ENCODE assay signal across 24 mouse cellular contexts in genomic region chr15:78234823-78235509, GRCm38 (mm10). TPM values are rescaled to one million over a fixed set of nuclear protein-coding genes. Genes with fewer than 3 reads are reported as not detected.
DNase-seq lines count a peak whose midpoint lies in the region; ATAC-seq and TF ChIP-seq lines count a peak whose summit lies in the region.
"Had no signal": no experiment of that assay in that cellular context is flagged by ENCODE, and none has a peak within 500 bp of the region (broad histone marks: within the 10 kb centered on the region; RNA-seq: fewer than 3 reads in every experiment).

No protein-coding gene starts in this region.

- H3K4me2 ChIP-seq in liver, embryonic 14.5 days (ENCODE audit: low read depth), result no peak overlapping the region
- H3K4me2 ChIP-seq in liver, embryonic 12.5 days, result no peak overlapping the region; the same call in 1 of the 2 replicates
- H3K4me2 ChIP-seq: embryonic facial prominence, embryonic 15.5 days; limb, embryonic 13.5 days had no signal

- no peak for ATAC-seq in liver, embryonic 14.5 days (ENCODE audit: insufficient read depth)
- no peak for ATAC-seq in liver, embryonic 12.5 days
- ATAC-seq: activated CD4-positive, CD25-positive, alpha-beta regulatory T cell, adult 4 months; midbrain, embryonic 16.5 days had no signal

- peak overlapping the region; percentile 60 for H3K27ac ChIP-seq in gastrocnemius, adult 2 months
- no peak overlapping the region for H3K27ac ChIP-seq in liver, embryonic 14.5 days
- H3K27ac ChIP-seq in liver, embryonic 12.5 days, result no peak overlapping the region
- H3K27ac ChIP-seq in small intestine, adult 2 months (ENCODE audit: insufficient read depth, low read depth, low read length), result peak overlapping the region; percentile 71
- H3K27ac ChIP-seq: embryonic facial prominence, embryonic 15.5 days; forebrain, embryonic 10.5 days; limb, embryonic 13.5 days had no signal

- no peaks in the 10 kb centered on the region for H3K9me3 ChIP-seq in liver, embryonic 14.5 days (ENCODE audit: control insufficient read depth, low read length)
- H3K9me3 ChIP-seq in liver, embryonic 12.5 days (replicated peaks), result no peaks in the 10 kb centered on the region
- H3K9me3 ChIP-seq: embryonic facial prominence, embryonic 15.5 days; limb, embryonic 13.5 days had no signal

- TF ChIP-seq CTCF in gastrocnemius, adult 2 months (IDR thresholded peaks at IDR 0.05), result peak; percentile 25; the same call in 1 of the 2 replicates
- peak; percentile 35; the same call in 1 of the 2 replicates for TF ChIP-seq CTCF in liver, embryonic 14.5 days (IDR thresholded peaks at IDR 0.05; ENCODE audit: low read depth)
- TF ChIP-seq CTCF in small intestine, adult 2 months (IDR thresholded peaks at IDR 0.05; ENCODE audit: extremely low read depth, insufficient read length, insufficient replicate concordance, low read depth, low read length), result no peak

- no peak for TF ChIP-seq EP300 in liver, embryonic 14.5 days (IDR thresholded peaks at IDR 0.05; ENCODE audit: low read depth)

- H3K36me3 ChIP-seq in liver, embryonic 14.5 days (replicated peaks; ENCODE audit: control insufficient read depth, insufficient read depth, low read depth), result no peaks in the 10 kb centered on the region
- no peaks in the 10 kb centered on the region for H3K36me3 ChIP-seq in liver, embryonic 12.5 days
- no peaks in the 10 kb centered on the region for H3K36me3 ChIP-seq in small intestine, adult 2 months (ENCODE audit: control insufficient read depth, insufficient read depth, low read length)
- H3K36me3 ChIP-seq: embryonic facial prominence, embryonic 15.5 days; forebrain, embryonic 10.5 days; limb, embryonic 13.5 days had no signal

- peaks cover 0 to 3% of the 10 kb centered on the region in 2 experiments; a peak in 2 of 4 replicates for H3K4me1 ChIP-seq in liver, embryonic 14.5 days (replicated peaks; ENCODE audit: control insufficient read depth in 2 of 2, insufficient read depth in 2 of 2, low read length in 1 of 2)
- peaks cover 16% of the 10 kb centered on the region for H3K4me1 ChIP-seq in liver, embryonic 12.5 days
- peaks cover 12% of the 10 kb centered on the region; the same call in 1 of the 2 replicates for H3K4me1 ChIP-seq in small intestine, adult 2 months (ENCODE audit: control insufficient read depth, insufficient read depth, insufficient read length, low read length)
- H3K4me1 ChIP-seq: forebrain, embryonic 10.5 days; limb, embryonic 13.5 days had no signal

- no peak for DNase-seq in gastrocnemius, adult 2 months
- DNase-seq in gastrocnemius, adult 8-10 months (ENCODE audit: low spot score in 2 of 2), result no peak
- no peak for DNase-seq in liver, embryonic 14.5 days (ENCODE audit: low read depth in 3 of 3, low spot score in 3 of 3)
- DNase-seq in ZHBTc4 (ENCODE audit: low read depth, low spot score), result peak; percentile 30
- no peak for DNase-seq in adrenal gland, adult 2 months
- no peak for DNase-seq in natural killer cell, adult 2 months (ENCODE audit: low spot score in 2 of 2)
- DNase-seq: adrenal gland, postnatal 14 days; cerebellum, adult 11 months; cerebellum, postnatal 36 days; gastrocnemius, postnatal 10 days; heart, adult 11 months; heart, postnatal 4 days; lung, adult 18-20 months; right cerebral cortex, postnatal 14 days had no signal

- no peak overlapping the region for H3K4me3 ChIP-seq in gastrocnemius, adult 2 months
- no peak overlapping the region for H3K4me3 ChIP-seq in liver, embryonic 14.5 days (ENCODE audit: insufficient read depth in 1 of 2, low read depth in 2 of 2, low read length in 2 of 2)
- H3K4me3 ChIP-seq in liver, embryonic 12.5 days, result no peak overlapping the region
- no peak overlapping the region for H3K4me3 ChIP-seq in small intestine, adult 2 months (ENCODE audit: low read depth, low read length)
- H3K4me3 ChIP-seq: embryonic facial prominence, embryonic 15.5 days; forebrain, embryonic 10.5 days; limb, embryonic 13.5 days; megakaryocyte, embryonic 14.5 days had no signal

- H3K9ac ChIP-seq in liver, embryonic 14.5 days (replicated peaks), result no peak overlapping the region
- no peak overlapping the region for H3K9ac ChIP-seq in liver, embryonic 12.5 days
- H3K9ac ChIP-seq: embryonic facial prominence, embryonic 15.5 days; limb, embryonic 13.5 days had no signal

- H3K27me3 ChIP-seq in liver, embryonic 14.5 days (ENCODE audit: control insufficient read depth, insufficient read depth, low read length), result no peaks in the 10 kb centered on the region
- peaks cover 10% of the 10 kb centered on the region; the same call in 1 of the 2 replicates for H3K27me3 ChIP-seq in liver, embryonic 12.5 days (replicated peaks)
- no peaks in the 10 kb centered on the region for H3K27me3 ChIP-seq in small intestine, adult 2 months (ENCODE audit: control insufficient read depth, insufficient read depth, low read length)

- TF ChIP-seq POLR2A in small intestine, adult 2 months (IDR thresholded peaks at IDR 0.05; ENCODE audit: low read depth, low read length), result no peak

- intact Hi-C loops in gastrocnemius, adult 2 months (cut with DNase I), result no loop called here

- WGBS in liver, embryonic 14.5 days (ENCODE audit: insufficient replicate concordance), result 46% methylated on average over 5 of the region's 5 CpGs
- WGBS in liver, embryonic 12.5 days (ENCODE audit: insufficient replicate concordance), result 63% methylated on average over 5 of the region's 5 CpGs
- 34% methylated on average over 5 of the region's 5 CpGs for WGBS in small intestine, adult 2 months

RNA-seq across cellular contexts. Expression of gene Ncf4, which starts 9.6 kb away (rescaled TPM):
- total RNA-seq in gastrocnemius, adult 2 months (2021), result 1 to 10 TPM in 1 of 2 experiments, not detected in 1; 1.2 TPM
- total RNA-seq in gastrocnemius, adult 8-10 months (2022), result under 1 TPM in 3 of 4 experiments, not detected in 1; 0.24 to 0.94 (median 0.74) TPM
- 23.8 and 32.0 TPM in 2 replicates for polyA plus RNA-seq in liver, embryonic 14.5 days (2012; rRNA removed)
- polyA plus RNA-seq in liver, embryonic 14.5 days (2014; fragmentation: Nextera tagmentation; extraction: Ambion mirVana), result 32.9 and 38.8 TPM in 2 replicates
- 31.4 and 37.5 TPM in 2 replicates for polyA plus RNA-seq in liver, embryonic 12.5 days (2016; fragmentation: Nextera tagmentation; extraction: Ambion mirVana)
- 11.7 and 14.6 TPM in 2 replicates for polyA plus RNA-seq in small intestine, adult 2 months (2012; rRNA removed)
- total RNA-seq in adrenal gland, adult 2 months (2021), result 1 to 10 TPM; 2.9 to 4.5 TPM
- polyA plus RNA-seq in adrenal gland, adult 2 months (2012; rRNA removed), result 2.0 and 2.9 TPM in 2 replicates

RNA-seq across cellular contexts. Expression of gene Pvalb, which starts 28.8 kb away (rescaled TPM):
- total RNA-seq in gastrocnemius, adult 2 months (2021), result over 10,000 TPM in 1 of 2 experiments, 1,000 to 10,000 TPM in 1; 9,151 to 16,547 TPM
- over 10,000 TPM; 12,380 to 17,080 (median 15,669) TPM for total RNA-seq in gastrocnemius, adult 8-10 months (2022)
- polyA plus RNA-seq in liver, embryonic 14.5 days (2012; rRNA removed), result not detected in 2 replicates
- polyA plus RNA-seq in liver, embryonic 14.5 days (2014; fragmentation: Nextera tagmentation; extraction: Ambion mirVana), result not detected in 2 replicates
- not detected in 2 replicates for polyA plus RNA-seq in liver, embryonic 12.5 days (2016; fragmentation: Nextera tagmentation; extraction: Ambion mirVana)
- not detected in 2 replicates for polyA plus RNA-seq in small intestine, adult 2 months (2012; rRNA removed)
- not detected for total RNA-seq in adrenal gland, adult 2 months (2021)
- polyA plus RNA-seq in adrenal gland, adult 2 months (2012; rRNA removed), result not detected in 2 replicates
- total RNA-seq: adrenal gland, postnatal 14 days; neutrophil, adult 5-6 weeks had no signal
- polyA plus RNA-seq: activated CD4-positive, CD25-positive, alpha-beta regulatory T cell, adult 4 months; embryonic facial prominence, embryonic 15.5 days; forebrain, embryonic 10.5 days; kidney, embryonic 14.5 days had no signal

Comparison
In these comparisons a context has a peak if more than half of its experiments do, and no peak if none do; other contexts are left out.
1. H3K27ac ChIP-seq: peak in gastrocnemius, adult 2 months (single experiment) and small intestine, adult 2 months (single experiment); none in liver, embryonic 14.5 days (single experiment) and liver, embryonic 12.5 days (single experiment).